Mouse (Mus musculus): ENCODE data around the gene Frmd8.

DNA sequence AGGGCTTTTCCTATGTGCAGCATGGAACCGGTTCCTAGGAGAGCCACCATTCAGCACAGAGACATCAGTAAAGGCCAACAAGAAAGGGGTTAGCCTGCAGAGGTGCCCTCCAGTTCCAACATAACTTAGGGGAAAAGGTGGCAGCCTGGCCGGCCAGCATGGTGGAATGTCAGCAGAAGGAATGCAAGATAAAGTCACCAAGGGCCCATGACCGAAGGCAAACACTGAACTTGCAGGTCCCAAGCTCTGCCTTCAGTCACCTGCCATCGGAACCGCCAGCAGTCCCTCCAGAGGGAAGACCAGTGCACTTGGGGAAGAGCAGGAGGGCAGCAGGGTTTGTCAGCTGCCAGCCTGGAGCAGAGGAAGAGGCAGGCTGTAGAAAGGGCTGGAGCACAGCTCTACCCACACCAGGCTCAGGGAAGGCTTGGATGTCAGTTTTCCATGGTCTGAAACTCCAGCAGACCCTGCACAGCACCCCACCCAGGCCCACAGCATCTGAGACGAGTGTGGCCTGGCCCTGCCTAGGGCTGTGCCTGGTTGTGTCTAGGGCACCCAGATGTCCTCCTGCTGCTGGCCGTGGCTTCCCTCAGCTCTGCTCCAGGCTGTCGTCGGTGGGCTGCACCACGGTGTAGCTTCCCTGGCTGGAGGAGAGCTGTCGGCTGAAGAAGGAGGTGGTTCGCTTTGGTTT is 22.9 kb downstream of the Frmd8 start:
- TF ChIP-seq POLR2A (IDR thresholded peaks at IDR 0.05; ENCODE audit: borderline replicate concordance, control insufficient read depth, low read depth, low read length) (no peak), CTCF (IDR thresholded peaks at IDR 0.05; ENCODE audit: control insufficient read depth, insufficient read depth, low read length) (no peak)
